Comparison of ENCODE assay signal across 25 mouse cellular contexts in genomic region chr4:10114831-10115230, GRCm38 (mm10).
DNase-seq lines count a peak whose midpoint lies in the region; ATAC-seq and TF ChIP-seq lines count a peak whose summit lies in the region.
"Had no signal": no experiment of that assay in that cellular context is flagged by ENCODE, and none has a peak within 500 bp of the region (broad histone marks: within the 10 kb centered on the region; RNA-seq: fewer than 3 reads in every experiment).

No protein-coding gene starts in this region.

- 39% methylated on average over 4 of the region's 4 CpGs for WGBS in lung, embryonic 14.5 days
- 39% methylated on average over 4 of the region's 4 CpGs for WGBS in lung, adult 2 months
- 67% methylated on average over 4 of the region's 4 CpGs for WGBS in kidney, adult 2 months

- no peak overlapping the region for H3K4me3 ChIP-seq in lung, embryonic 14.5 days (ENCODE audit: low read depth, low read length)
- no peak overlapping the region for H3K4me3 ChIP-seq in lung, adult 2 months (replicated peaks; ENCODE audit: extremely low read depth, low read depth, low read length)
- H3K4me3 ChIP-seq in kidney, adult 2 months (ENCODE audit: insufficient read depth, low read depth, low read length) = no peak overlapping the region
- H3K4me3 ChIP-seq: embryonic facial prominence, embryonic 13.5 days; embryonic facial prominence, embryonic 15.5 days; forebrain, embryonic 13.5 days; forebrain, embryonic 15.5 days had no signal

- TF ChIP-seq POLR2A in lung, adult 2 months (IDR thresholded peaks at IDR 0.05; ENCODE audit: borderline replicate concordance, extremely low read depth, low read depth, low read length) = no peak
- TF ChIP-seq POLR2A in brain, embryonic 14.5 days (IDR thresholded peaks at IDR 0.05; ENCODE audit: borderline replicate concordance, extremely low read depth, insufficient read depth, insufficient read length, poor library complexity, severe bottlenecking) = no peak
- TF ChIP-seq POLR2A in kidney, adult 2 months (IDR thresholded peaks at IDR 0.05; ENCODE audit: low read depth, low read length) = no peak

- peak; percentile 2 for DNase-seq in lung, embryonic 14.5 days
- DNase-seq in lung, adult 2 months = no peak
- peak; percentile 71 for DNase-seq in Muller cell, postnatal 12 days (ENCODE audit: inconsistent ontology term)
- peak; percentile 11 for DNase-seq in brain, embryonic 14.5 days (ENCODE audit: low read depth)
- DNase-seq in retina, embryonic 14.5 days (ENCODE audit: low spot score) = peak; percentile 32
- no peak for DNase-seq in kidney, adult 2 months
- no peak for DNase-seq in heart, adult 8-10 months (ENCODE audit: low spot score)
- no peak for DNase-seq in kidney, postnatal 25 days
- DNase-seq: adrenal gland, adult 8-10 months; adrenal gland, postnatal 14 days; adrenal gland, postnatal 36 days; cerebellum, adult 11 months; cerebellum, adult 18-20 months; cerebellum, adult 8-10 months; cerebellum, adult 9-11 months; cerebellum, postnatal 14 days; cerebellum, postnatal 36 days; embryo, embryonic 11 days; forebrain, postnatal 0 days had no signal

- ATAC-seq in lung, embryonic 14.5 days (ENCODE audit: insufficient read depth) = no peak
- ATAC-seq: activated CD4-positive, CD25-positive, alpha-beta regulatory T cell, adult 4 months; forebrain, embryonic 13.5 days; forebrain, embryonic 15.5 days; forebrain, postnatal 0 days; Patski had no signal

- TF ChIP-seq CTCF in lung, embryonic 14.5 days (IDR thresholded peaks at IDR 0.05; ENCODE audit: low read depth) = no peak
- no peak for TF ChIP-seq CTCF in lung, adult 2 months (IDR thresholded peaks at IDR 0.05; ENCODE audit: insufficient read depth, low read length)
- TF ChIP-seq CTCF in brain, embryonic 14.5 days (IDR thresholded peaks at IDR 0.05; ENCODE audit: borderline replicate concordance, extremely low read depth, insufficient read depth, insufficient read length) = no peak
- no peak for TF ChIP-seq CTCF in kidney, adult 2 months (conservative IDR thresholded peaks at IDR 0.05; ENCODE audit: insufficient read depth, insufficient read length, low read depth, low read length)

- no peaks in the 10 kb centered on the region for H3K4me1 ChIP-seq in lung, embryonic 14.5 days (ENCODE audit: insufficient read depth)
- no peaks in the 10 kb centered on the region for H3K4me1 ChIP-seq in lung, adult 2 months (ENCODE audit: control insufficient read depth, insufficient read depth, low read length)
- H3K4me1 ChIP-seq in kidney, adult 2 months (ENCODE audit: control insufficient read depth, insufficient read depth, low read length) = no peaks in the 10 kb centered on the region
- H3K4me1 ChIP-seq: embryonic facial prominence, embryonic 13.5 days; embryonic facial prominence, embryonic 15.5 days; forebrain, embryonic 13.5 days; forebrain, embryonic 15.5 days had no signal

- no peak overlapping the region for H3K4me2 ChIP-seq in lung, embryonic 14.5 days
- H3K4me2 ChIP-seq: embryonic facial prominence, embryonic 13.5 days; embryonic facial prominence, embryonic 15.5 days; forebrain, embryonic 13.5 days; forebrain, embryonic 15.5 days had no signal

- H3K27ac ChIP-seq in lung, embryonic 14.5 days (ENCODE audit: low read depth) = no peak overlapping the region
- H3K27ac ChIP-seq in kidney, adult 2 months (ENCODE audit: insufficient read depth, low read depth, low read length) = no peak overlapping the region
- H3K27ac ChIP-seq: embryonic facial prominence, embryonic 13.5 days; embryonic facial prominence, embryonic 15.5 days; forebrain, embryonic 13.5 days; forebrain, embryonic 15.5 days had no signal

- no peaks in the 10 kb centered on the region for H3K36me3 ChIP-seq in lung, embryonic 14.5 days (ENCODE audit: insufficient read depth)
- H3K36me3 ChIP-seq in kidney, adult 2 months (ENCODE audit: control insufficient read depth, insufficient read depth, low read length) = no peaks in the 10 kb centered on the region
- H3K36me3 ChIP-seq: embryonic facial prominence, embryonic 13.5 days; embryonic facial prominence, embryonic 15.5 days; forebrain, embryonic 15.5 days had no signal

- no peaks in the 10 kb centered on the region for H3K9me3 ChIP-seq in lung, embryonic 14.5 days (ENCODE audit: low read depth, low read length)
- H3K9me3 ChIP-seq: embryonic facial prominence, embryonic 13.5 days; embryonic facial prominence, embryonic 15.5 days; forebrain, embryonic 13.5 days; forebrain, embryonic 15.5 days had no signal

- H3K9ac ChIP-seq in lung, embryonic 14.5 days = no peak overlapping the region
- H3K9ac ChIP-seq: embryonic facial prominence, embryonic 13.5 days; embryonic facial prominence, embryonic 15.5 days; forebrain, embryonic 13.5 days; forebrain, embryonic 15.5 days; forebrain, postnatal 0 days had no signal

- H3K27me3 ChIP-seq in lung, embryonic 14.5 days (ENCODE audit: insufficient read depth, low read length) = no peaks in the 10 kb centered on the region
- H3K27me3 ChIP-seq in kidney, adult 2 months (replicated peaks; ENCODE audit: control insufficient read depth, insufficient read depth, low read length) = no peaks in the 10 kb centered on the region
- H3K27me3 ChIP-seq: embryonic facial prominence, embryonic 13.5 days; embryonic facial prominence, embryonic 15.5 days; forebrain, embryonic 13.5 days; forebrain, embryonic 15.5 days; Patski had no signal

Comparison
In these comparisons a context has a peak if more than half of its experiments do, and no peak if none do; other contexts are left out.
1. DNase-seq: peak in lung, embryonic 14.5 days (single experiment), Muller cell, postnatal 12 days (single experiment), brain, embryonic 14.5 days (single experiment) and retina, embryonic 14.5 days (single experiment); none in lung, adult 2 months (single experiment), kidney, adult 2 months (single experiment), heart, adult 8-10 months (single experiment) and kidney, postnatal 25 days (0 of 2).